Mouse (Mus musculus): ENCODE data around the gene Edar. TPM values are rescaled to one million over a fixed set of nuclear protein-coding genes. Genes with fewer than 3 reads are reported as not detected.

The Edar gene
- polyA plus RNA-seq, 1 experiment from 2014 or later: 0.62 TPM

DNA sequence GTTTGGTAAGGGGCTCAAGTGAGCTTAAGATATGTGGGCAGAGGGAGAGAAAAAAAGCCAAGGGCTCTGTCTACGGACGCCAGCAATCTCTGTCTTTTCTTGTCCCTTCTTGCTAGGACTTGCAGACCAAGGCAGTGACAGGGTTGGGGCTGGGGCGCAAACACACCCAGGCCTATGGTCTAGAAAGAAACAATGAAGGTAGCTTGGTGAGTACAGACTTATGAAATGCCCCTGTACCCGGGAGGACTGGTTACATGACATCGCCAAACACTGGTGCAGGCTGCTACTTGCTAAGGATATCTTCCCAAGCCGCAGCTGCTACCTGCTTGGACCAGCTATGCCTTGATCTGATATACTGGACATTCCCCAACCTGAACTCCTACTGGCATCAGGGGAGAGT lies 60.9 kb downstream of the Edar start:
- no peaks in the 10 kb centered on the region for H3K4me1 ChIP-seq
- no peak overlapping the region for H3K27ac ChIP-seq
- H3K36me3 ChIP-seq (replicated peaks): no peaks in the 10 kb centered on the region
- WGBS: 87% methylated on average over 6 of the region's 6 CpGs
- no peaks in the 10 kb centered on the region for H3K27me3 ChIP-seq (ENCODE audit: poor library complexity, severe bottlenecking)
- no peak overlapping the region for H3K4me3 ChIP-seq
- H3K9me3 ChIP-seq: no peaks in the 10 kb centered on the region
- no peak for DNase-seq (ENCODE audit: extremely low spot score, low spot score)

DNA sequence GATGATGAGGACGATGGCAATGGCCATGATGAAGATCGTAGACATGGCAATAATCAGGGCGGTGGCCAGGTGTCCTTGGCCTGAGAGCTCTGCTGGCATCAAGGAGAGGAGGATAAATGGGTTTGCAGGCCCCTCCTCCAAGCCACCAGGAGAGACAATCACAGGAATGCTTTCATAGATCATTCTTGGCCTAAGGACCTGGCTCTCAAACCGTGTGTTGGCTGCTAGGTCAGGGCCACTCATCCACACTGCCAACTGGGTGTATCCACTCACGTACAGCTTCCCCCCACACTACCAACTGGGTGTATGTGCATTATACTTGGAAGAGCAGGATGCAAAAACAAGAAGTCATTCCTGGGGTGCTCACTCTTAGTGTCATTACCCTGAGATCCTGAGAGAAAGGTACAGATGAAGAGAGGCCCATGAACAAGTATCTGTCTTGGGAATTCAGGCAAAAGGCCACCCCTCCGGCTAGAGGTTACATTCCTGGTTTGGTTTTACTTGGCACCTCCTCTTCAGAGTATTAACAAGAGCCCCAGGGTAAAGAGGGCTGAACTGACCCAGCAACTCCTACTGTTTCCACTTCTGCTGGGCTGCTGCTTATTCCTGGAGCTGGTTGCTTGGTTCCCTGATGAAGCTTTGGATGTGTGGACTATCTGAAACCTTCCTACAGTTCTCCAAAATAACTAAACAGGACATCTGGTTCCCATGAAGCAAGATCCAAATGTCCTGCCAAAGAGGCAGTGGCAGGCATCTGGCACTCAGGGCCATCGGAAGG lies 64.8 kb downstream of the Edar start:
- Histone ChIP-seq H3K27ac (no peak overlapping the region), H3K4me1 (no peaks in the 10 kb centered on the region), H3K9me3 (no peaks in the 10 kb centered on the region), H3K27me3 (ENCODE audit: poor library complexity, severe bottlenecking) (no peaks in the 10 kb centered on the region), H3K4me3 (no peak overlapping the region), H3K36me3 (replicated peaks) (no peaks in the 10 kb centered on the region)
- DNase-seq (ENCODE audit: extremely low spot score, low spot score): no peak
- 85% methylated on average over 7 of the region's 7 CpGs for WGBS

DNA sequence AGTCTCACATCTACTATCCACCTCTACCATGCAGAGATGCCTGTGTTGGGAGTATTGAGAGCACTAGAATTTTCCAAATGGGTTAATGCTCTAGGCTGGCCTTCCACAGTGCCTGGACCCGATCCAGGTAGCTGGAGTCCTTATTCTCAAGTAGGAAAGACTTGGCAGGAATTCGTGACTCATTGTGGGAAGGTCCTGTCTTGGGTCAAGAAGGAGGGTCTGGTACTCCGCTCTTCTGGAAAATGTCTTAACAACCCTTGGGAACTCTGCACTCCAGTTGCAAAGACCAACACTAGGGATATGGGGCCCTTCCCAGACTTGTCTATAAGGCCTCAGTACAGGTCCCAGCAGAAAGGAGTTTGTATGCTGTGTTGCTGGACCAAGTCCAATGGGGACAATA lies 66.6 kb downstream of the Edar start:
- Histone ChIP-seq H3K27ac (no peak overlapping the region), H3K36me3 (replicated peaks) (no peaks in the 10 kb centered on the region), H3K9me3 (no peaks in the 10 kb centered on the region; the same call in 1 of the 2 replicates), H3K4me3 (no peak overlapping the region), H3K4me1 (no peaks in the 10 kb centered on the region), H3K27me3 (ENCODE audit: poor library complexity, severe bottlenecking) (no peaks in the 10 kb centered on the region)
- 86% methylated on average over 3 of the region's 3 CpGs for WGBS
- no peak for DNase-seq (ENCODE audit: extremely low spot score, low spot score)

DNA sequence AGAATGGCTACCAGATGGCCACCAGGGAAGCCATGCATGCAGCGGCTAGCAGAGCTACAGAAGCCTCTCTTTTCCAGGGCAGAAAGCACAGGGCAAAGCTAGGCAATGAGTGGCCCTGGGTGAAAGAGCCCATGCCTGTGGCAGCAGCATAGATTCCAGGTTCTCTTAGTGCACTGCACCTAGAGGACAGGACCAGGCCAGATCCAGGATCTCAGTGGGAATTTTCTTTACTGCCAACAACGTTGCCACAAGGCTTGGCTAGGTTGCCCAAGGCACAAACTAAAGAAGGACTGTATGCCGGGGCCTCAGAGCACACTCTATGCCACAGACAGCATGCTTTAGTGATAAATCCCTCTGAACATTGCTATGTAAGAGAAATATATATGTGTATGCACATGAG lies 69.1 kb downstream of the Edar start:
- no peaks in the 10 kb centered on the region for H3K36me3 ChIP-seq (replicated peaks)
- WGBS: 95% methylated on average over 3 of the region's 3 CpGs

DNA sequence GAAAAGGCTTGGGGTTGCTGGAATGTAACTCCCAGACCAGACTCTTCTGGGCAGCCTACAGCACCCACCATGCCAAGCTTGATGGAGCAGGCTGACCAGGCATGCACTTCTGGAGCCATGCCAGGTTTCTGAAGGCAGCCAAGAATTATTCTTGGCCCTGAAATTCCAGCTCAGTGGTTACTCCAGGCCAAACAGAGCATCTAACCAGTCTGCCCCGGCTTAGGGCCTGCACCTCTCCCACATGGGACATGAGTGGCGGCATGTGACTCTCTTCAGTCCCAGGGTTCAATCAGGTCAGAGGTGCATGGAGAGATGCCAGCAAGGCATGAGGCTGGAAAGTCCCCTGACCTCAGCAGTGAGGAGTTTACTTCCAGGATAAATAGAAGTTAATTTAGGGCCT lies 70.7 kb downstream of the Edar start:
- H3K4me3 ChIP-seq: no peak overlapping the region
- H3K27ac ChIP-seq: no peak overlapping the region
- H3K36me3 ChIP-seq (replicated peaks): no peaks in the 10 kb centered on the region
- H3K4me1 ChIP-seq: peaks cover 17% of the 10 kb centered on the region
- no peak for DNase-seq (ENCODE audit: extremely low spot score, low spot score)
- H3K27me3 ChIP-seq (ENCODE audit: poor library complexity, severe bottlenecking): no peaks in the 10 kb centered on the region
- H3K9me3 ChIP-seq: no peaks in the 10 kb centered on the region; the same call in 1 of the 2 replicates
- 92% methylated on average over 2 of the region's 2 CpGs for WGBS

More for the DNA sequence above, 69.1 kb downstream of the Edar start:
- no peak overlapping the region for H3K4me3 ChIP-seq
- H3K27me3 ChIP-seq (ENCODE audit: poor library complexity, severe bottlenecking): no peaks in the 10 kb centered on the region
- H3K9me3 ChIP-seq: no peaks in the 10 kb centered on the region; the same call in 1 of the 2 replicates
- H3K27ac ChIP-seq: no peak overlapping the region
- DNase-seq (ENCODE audit: extremely low spot score, low spot score): no peak
- H3K4me1 ChIP-seq: peaks cover 8% of the 10 kb centered on the region

DNA sequence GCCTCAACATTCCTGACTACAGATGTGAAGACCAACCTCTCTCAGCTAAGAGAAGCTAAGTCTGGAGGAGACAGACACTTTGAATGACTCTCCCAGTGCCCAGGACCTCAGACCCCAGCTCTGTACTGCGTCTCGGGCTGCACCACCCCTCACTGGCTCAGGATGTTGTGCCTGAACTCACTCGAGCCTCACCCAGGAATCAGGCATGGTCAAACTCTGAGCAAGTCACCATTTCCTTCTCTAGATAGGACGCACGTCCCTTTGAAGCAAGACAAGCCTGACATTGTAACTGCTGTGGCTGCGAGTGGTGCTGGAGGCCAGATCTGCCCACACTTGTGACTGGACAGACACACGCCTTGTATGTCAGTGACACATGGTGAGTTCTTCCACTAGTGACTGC lies 73.5 kb downstream of the Edar start:
- DNase-seq (ENCODE audit: extremely low spot score, low spot score): no peak
- Histone ChIP-seq H3K4me3 (no peak overlapping the region), H3K4me1 (peaks cover 17% of the 10 kb centered on the region), H3K27me3 (ENCODE audit: poor library complexity, severe bottlenecking) (no peaks in the 10 kb centered on the region), H3K27ac (peak overlapping the region; percentile 12), H3K9me3 (no peaks in the 10 kb centered on the region; the same call in 1 of the 2 replicates), H3K36me3 (replicated peaks) (no peaks in the 10 kb centered on the region)
- WGBS: 75% methylated on average over 7 of the region's 7 CpGs

DNA sequence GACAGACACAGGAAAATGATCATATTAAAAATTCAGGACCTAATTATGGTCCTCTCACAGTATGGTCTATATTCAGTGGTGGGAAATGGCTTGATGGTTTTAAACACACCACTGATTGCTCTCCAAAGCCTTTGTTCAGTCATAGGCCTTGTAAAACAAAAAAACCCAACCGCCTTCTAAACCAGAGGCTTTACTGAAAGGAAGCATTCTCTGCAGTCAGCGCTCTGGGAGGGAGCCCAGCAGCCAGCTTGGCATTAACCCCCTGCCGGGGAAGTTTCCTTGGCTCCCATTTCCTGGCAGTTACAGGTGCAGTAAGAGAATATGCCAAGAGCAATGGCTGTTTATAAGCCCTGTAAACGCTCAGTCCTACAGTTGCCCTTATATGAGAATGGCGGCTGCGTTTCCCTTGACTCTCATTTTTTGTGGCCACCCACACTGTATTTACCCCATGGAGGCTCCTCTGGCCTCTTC lies 74.0 kb downstream of the Edar start:
- Histone ChIP-seq H3K4me3 (no peak overlapping the region), H3K27ac (peak overlapping the region; percentile 12), H3K9me3 (no peaks in the 10 kb centered on the region; the same call in 1 of the 2 replicates), H3K36me3 (replicated peaks) (no peaks in the 10 kb centered on the region), H3K27me3 (ENCODE audit: poor library complexity, severe bottlenecking) (no peaks in the 10 kb centered on the region), H3K4me1 (peaks cover 17% of the 10 kb centered on the region)
- peak; percentile 16 for DNase-seq (ENCODE audit: extremely low spot score, low spot score)
- WGBS: 17% methylated on average over 6 of the region's 6 CpGs

DNA sequence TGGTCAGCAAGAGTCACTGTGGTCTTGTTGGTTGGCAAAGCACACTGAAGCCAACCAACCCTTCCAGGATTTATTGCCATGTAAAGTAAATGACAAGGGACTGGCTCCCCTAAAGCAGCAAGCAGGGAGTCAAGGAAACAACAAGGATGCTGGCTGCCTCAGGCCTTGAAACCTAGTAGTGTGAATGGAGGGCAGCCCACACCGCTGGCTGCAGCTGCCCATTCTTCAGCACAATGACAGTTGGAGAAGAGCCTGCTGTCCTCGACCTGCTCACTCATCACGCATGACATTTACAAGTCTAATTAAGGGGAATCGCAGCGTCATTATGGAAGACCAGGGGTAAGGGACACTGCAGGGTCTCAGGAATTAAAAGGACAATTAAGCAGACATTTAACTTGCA lies 74.5 kb downstream of the Edar start:
- WGBS: 7% methylated on average over 5 of the region's 5 CpGs
- DNase-seq (ENCODE audit: extremely low spot score, low spot score): peak; percentile 14
- H3K27ac ChIP-seq: no peak overlapping the region; the same call in 1 of the 2 replicates

DNA sequence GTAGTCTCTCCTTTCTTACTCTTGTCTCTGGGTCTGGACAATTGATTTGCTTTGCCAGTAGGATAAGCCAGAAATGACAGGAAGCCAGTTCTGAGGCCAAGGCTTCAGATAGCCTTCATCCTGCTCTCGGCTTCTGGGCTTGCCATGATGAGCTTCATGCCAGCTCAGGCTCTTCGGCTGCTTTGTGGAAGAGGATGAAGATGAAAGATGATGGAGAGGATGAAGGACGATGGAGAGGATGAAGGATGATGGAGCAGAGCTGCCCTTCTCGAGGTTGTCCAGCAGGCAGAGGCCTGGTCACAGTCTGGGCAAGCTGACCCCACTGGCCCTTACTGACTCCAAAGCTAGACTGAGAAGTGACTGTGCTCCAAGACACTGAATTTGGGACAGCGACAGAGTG lies 75.3 kb downstream of the Edar start:
- WGBS: 90% methylated on average over 5 of the region's 5 CpGs
- H3K36me3 ChIP-seq (replicated peaks): no peaks in the 10 kb centered on the region
- H3K27me3 ChIP-seq (ENCODE audit: poor library complexity, severe bottlenecking): no peaks in the 10 kb centered on the region
- H3K27ac ChIP-seq: no peak overlapping the region
- H3K4me1 ChIP-seq: peaks cover 17% of the 10 kb centered on the region
- no peak overlapping the region for H3K4me3 ChIP-seq
- DNase-seq (ENCODE audit: extremely low spot score, low spot score): peak; percentile 12
- H3K9me3 ChIP-seq: no peaks in the 10 kb centered on the region; the same call in 1 of the 2 replicates

More for the DNA sequence above, 74.5 kb downstream of the Edar start:
- Histone ChIP-seq H3K36me3 (replicated peaks) (no peaks in the 10 kb centered on the region), H3K9me3 (no peaks in the 10 kb centered on the region; the same call in 1 of the 2 replicates), H3K4me3 (no peak overlapping the region), H3K27me3 (ENCODE audit: poor library complexity, severe bottlenecking) (no peaks in the 10 kb centered on the region), H3K4me1 (peaks cover 17% of the 10 kb centered on the region)

DNA sequence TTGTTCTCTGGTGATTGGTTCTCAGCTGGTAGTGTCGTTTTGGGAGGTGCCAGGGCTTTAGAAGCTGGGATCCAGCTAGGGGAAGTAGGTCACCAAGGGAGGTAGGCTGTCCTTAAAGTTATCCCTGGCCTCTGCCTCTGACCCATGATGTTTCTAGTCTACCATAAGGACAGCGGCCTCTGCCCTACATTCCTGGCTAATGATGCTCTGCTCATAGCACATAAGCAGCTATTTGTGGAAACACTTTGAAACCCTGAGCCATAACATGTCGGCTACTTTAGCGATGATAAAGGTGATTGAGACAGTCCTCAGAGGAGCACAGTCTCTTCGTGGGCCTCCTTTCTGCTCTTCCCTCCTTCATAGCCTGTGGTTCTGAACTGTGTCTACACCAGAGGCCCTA lies 79.6 kb downstream of the Edar start:
- Histone ChIP-seq H3K9me3 (peaks cover 5% of the 10 kb centered on the region; the same call in 1 of the 2 replicates), H3K27me3 (ENCODE audit: poor library complexity, severe bottlenecking) (no peaks in the 10 kb centered on the region), H3K27ac (no peak overlapping the region), H3K36me3 (replicated peaks) (no peaks in the 10 kb centered on the region), H3K4me1 (peaks cover 3% of the 10 kb centered on the region), H3K4me3 (no peak overlapping the region)
- DNase-seq (ENCODE audit: extremely low spot score, low spot score): peak; percentile 11
- WGBS: 68% methylated on average over 5 of the region's 5 CpGs

DNA sequence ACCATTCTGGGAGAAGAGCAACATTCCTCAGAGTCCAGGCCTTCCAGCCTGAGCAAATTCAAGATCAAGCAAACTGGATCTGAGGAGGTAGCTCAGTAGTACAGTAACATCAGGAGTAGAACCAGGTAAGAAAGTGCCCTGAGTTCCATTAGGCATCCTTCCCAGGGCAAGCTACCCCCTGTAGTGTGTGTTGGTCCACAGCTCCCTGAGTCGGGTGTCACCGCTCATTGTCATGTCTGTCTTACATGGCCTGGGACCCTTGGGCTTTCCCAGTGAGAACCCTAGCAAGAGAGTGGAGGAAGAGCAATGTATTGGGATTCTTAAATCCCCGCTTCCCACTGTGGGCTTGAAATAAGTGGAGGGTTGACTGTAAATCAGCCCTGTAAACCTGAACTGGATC lies 80.3 kb downstream of the Edar start:
- WGBS: 89% methylated on average over 3 of the region's 3 CpGs
- Histone ChIP-seq H3K36me3 (replicated peaks) (no peaks in the 10 kb centered on the region), H3K9me3 (peaks cover 5% of the 10 kb centered on the region; the same call in 1 of the 2 replicates), H3K27ac (no peak overlapping the region), H3K4me1 (no peaks in the 10 kb centered on the region), H3K4me3 (no peak overlapping the region), H3K27me3 (ENCODE audit: poor library complexity, severe bottlenecking) (no peaks in the 10 kb centered on the region)
- peak; percentile 6 for DNase-seq (ENCODE audit: extremely low spot score, low spot score)

DNA sequence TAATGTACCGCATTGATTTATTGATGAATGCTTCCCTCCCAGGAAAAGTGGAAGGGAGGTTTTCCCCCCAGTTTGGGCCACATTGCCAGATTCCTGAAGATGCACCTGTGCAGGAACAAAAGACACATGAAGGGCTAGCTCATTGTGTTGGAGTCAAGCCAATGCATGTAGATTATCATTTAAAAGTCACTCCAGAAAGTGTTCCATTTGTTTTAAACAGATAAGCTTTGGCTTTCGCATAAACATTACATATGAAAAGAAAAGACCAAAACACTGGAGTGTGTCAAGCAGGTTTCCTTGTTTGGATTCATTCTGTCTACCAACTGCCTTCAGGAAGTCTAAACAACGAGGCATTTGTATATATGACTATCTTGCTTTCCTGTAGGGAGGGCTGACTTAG lies 81.0 kb downstream of the Edar start:
- H3K27ac ChIP-seq: no peak overlapping the region
- H3K36me3 ChIP-seq (replicated peaks): no peaks in the 10 kb centered on the region
- H3K4me3 ChIP-seq: no peak overlapping the region
- DNase-seq (ENCODE audit: extremely low spot score, low spot score): peak; percentile 13
- WGBS: 93% methylated on average over 3 of the region's 3 CpGs
- peaks cover 5% of the 10 kb centered on the region; the same call in 1 of the 2 replicates for H3K9me3 ChIP-seq
- peaks cover 1% of the 10 kb centered on the region; the same call in 1 of the 2 replicates for H3K4me1 ChIP-seq
- H3K27me3 ChIP-seq (ENCODE audit: poor library complexity, severe bottlenecking): no peaks in the 10 kb centered on the region

DNA sequence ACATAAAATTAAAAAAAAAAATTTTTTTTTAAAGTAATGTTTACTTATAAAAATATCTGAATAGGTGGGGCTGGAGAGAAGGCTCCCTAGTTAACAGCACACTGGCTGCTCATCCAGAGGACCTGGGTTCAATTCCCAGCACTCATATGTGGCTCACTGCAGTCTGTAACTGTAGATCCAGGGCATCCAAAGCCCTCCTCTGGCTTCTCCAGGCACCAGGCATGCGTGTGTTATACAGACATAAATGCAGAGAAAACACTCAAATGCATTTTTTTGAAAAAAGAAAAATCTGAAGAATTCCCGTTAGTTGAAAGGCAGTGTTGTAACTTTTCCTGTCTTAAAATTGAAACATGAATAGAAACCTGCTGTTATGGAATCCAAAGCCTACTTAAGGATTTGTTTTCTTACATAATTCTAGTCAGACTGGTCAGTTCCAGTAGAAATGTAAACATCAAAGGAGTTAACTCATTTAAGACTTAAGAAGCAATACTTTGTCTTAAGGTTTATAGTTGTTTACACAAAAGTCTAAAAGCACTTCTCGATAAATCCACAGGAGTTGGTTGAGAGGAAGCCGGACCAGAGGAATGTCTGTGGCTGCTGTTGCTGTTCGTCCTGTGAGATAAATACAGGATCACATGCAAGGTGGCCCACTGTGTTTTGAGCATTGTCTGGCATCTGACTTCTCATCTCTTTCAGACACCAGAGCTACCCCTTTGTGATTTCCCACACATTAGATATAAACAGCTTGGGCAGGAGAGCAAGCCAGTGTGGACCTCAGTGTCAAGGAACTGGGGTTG lies 89.8 kb downstream of the Edar start:
- 90% methylated on average over 5 of the region's 5 CpGs for WGBS
- Histone ChIP-seq H3K4me1 (peaks cover 9% of the 10 kb centered on the region), H3K27me3 (ENCODE audit: poor library complexity, severe bottlenecking) (no peaks in the 10 kb centered on the region), H3K36me3 (replicated peaks) (no peaks in the 10 kb centered on the region), H3K9me3 (peaks cover 5% of the 10 kb centered on the region), H3K4me3 (no peak overlapping the region), H3K27ac (no peak overlapping the region)
- DNase-seq (ENCODE audit: extremely low spot score, low spot score): no peak

All from forebrain, embryonic 10.5 days (tissue).